Mouse (Mus musculus) liver, embryonic 14.5 days (tissue): ENCODE measurements around the gene Slbp.

ENCODE experiments used
- CTCF ChIP-seq: IDR thresholded peaks from 2 replicates; pipeline ENCODE4 v1.5.1; 2016; ENCODE audit warnings: antibody characterized with exemption, low read depth, control low read depth
- EP300 ChIP-seq: IDR thresholded peaks from 2 replicates; pipeline ENCODE4 v1.6.1; 2016; ENCODE audit warnings: antibody characterized with exemption, low read depth

GRCm38 (mm10) chr5:33593620-33594019 lies 58.8 kb downstream of the Slbp start:
- peak; percentile 66 for TF ChIP-seq CTCF
- no peak for TF ChIP-seq EP300
